Mouse (Mus musculus) ES-Bruce4 (cell line): ENCODE results near the gene Hoxc8. TPM values are rescaled to one million over a fixed set of nuclear protein-coding genes. Genes with fewer than 3 reads are reported as not detected.
A peak's percentile ranks its signal among the peaks of the same experiment; 100 is the strongest.

Experiments used
- H3K27ac ChIP-seq: 2 replicates; pipeline ENCODE4 v1.5.1; 2012; ENCODE audit warnings: low read length, inconsistent platforms; ENCODE audit not compliant: insufficient read depth
- H3K27me3 ChIP-seq: 2 replicates; pipeline ENCODE4 v1.6.1; 2012; ENCODE audit warnings: mild to moderate bottlenecking, low read length, inconsistent platforms; ENCODE audit not compliant: control insufficient read depth, poor library complexity, insufficient read depth, severe bottlenecking
- H3K36me3 ChIP-seq: 2 replicates; pipeline ENCODE4 v1.6.1; 2012; ENCODE audit warnings: inconsistent platforms, mild to moderate bottlenecking, low read length, moderate library complexity; ENCODE audit not compliant: control insufficient read depth, poor library complexity, insufficient read depth, severe bottlenecking
- H3K4me1 ChIP-seq: one replicate; pipeline ENCODE4 v1.8.1; 2011; ENCODE audit warnings: low read length; ENCODE audit not compliant: control insufficient read depth, insufficient read depth
- H3K4me3 ChIP-seq: 2 replicates; pipeline ENCODE4 v1.5.1; 2011; ENCODE audit warnings: low read depth, mild to moderate bottlenecking, low read length
- H3K9ac ChIP-seq: 2 replicates; pipeline ENCODE4 v1.6.1; 2012; ENCODE audit warnings: low read depth, mild to moderate bottlenecking, inconsistent platforms; ENCODE audit not compliant: poor library complexity, severe bottlenecking
- H3K9me3 ChIP-seq: replicated peaks from 2 replicates; pipeline ENCODE4 v1.6.1; 2012; ENCODE audit warnings: mild to moderate bottlenecking, low read length, inconsistent platforms; ENCODE audit not compliant: control insufficient read depth, poor library complexity, insufficient read depth, severe bottlenecking
- CTCF ChIP-seq: IDR thresholded peaks from one replicate; pipeline ENCODE4 v1.8.1; 2011; ENCODE audit warnings: low read depth, low read length
- EP300 ChIP-seq: IDR thresholded peaks from 2 replicates; pipeline ENCODE4 v1.6.1; 2011; ENCODE audit warnings: low read depth, low read length; ENCODE audit not compliant: insufficient read depth
- POLR2A ChIP-seq: IDR thresholded peaks from one replicate; pipeline ENCODE4 v1.8.1; 2011; ENCODE audit warnings: low read length; ENCODE audit not compliant: insufficient read depth
- polyA plus RNA-seq: library from polyadenylated mRNA; stranded (reverse); fragments of >200 nt; gene quantifications from 2 replicates; pipeline ENCODE4 v1.2.4, GENCODE M21; 2011; ENCODE audit warnings: low read depth; ENCODE audit not compliant: missing spikeins, insufficient read depth, insufficient read length

Gene Hoxc8
- polyA plus RNA-seq, 1 experiment: 0.45 TPM

- Histone ChIP-seq H3K36me3 (no peaks in the 10 kb centered on the region), H3K4me1 (no peaks in the 10 kb centered on the region), H3K9ac (no peak overlapping the region), H3K4me3 (no peak overlapping the region), H3K27me3 (peaks cover 51% of the 10 kb centered on the region), H3K27ac (no peak overlapping the region), H3K9me3 (no peaks in the 10 kb centered on the region)
- TF ChIP-seq CTCF: no peak
- no peak for TF ChIP-seq POLR2A
- TF ChIP-seq EP300: no peak
Observed at GRCm38 (mm10) chr15:102963671-102964640, 26.5 kb upstream of the Hoxc8 start.

GRCm38 (mm10) chr15:102965003-102965891 is 25.2 kb upstream of the Hoxc8 start:
- TF ChIP-seq EP300: no peak
- no peak for TF ChIP-seq CTCF
- no peak for TF ChIP-seq POLR2A
- Histone ChIP-seq H3K4me1 (no peaks in the 10 kb centered on the region), H3K36me3 (no peaks in the 10 kb centered on the region), H3K27ac (no peak overlapping the region), H3K4me3 (no peak overlapping the region), H3K27me3 (peaks cover 48% of the 10 kb centered on the region), H3K9me3 (no peaks in the 10 kb centered on the region), H3K9ac (no peak overlapping the region)

GRCm38 (mm10) chr15:102965892-102966775 is 24.3 kb upstream of the Hoxc8 start:
- no peak overlapping the region for H3K4me3 ChIP-seq
- no peaks in the 10 kb centered on the region for H3K36me3 ChIP-seq
- H3K9ac ChIP-seq: no peak overlapping the region
- no peaks in the 10 kb centered on the region for H3K4me1 ChIP-seq
- no peak overlapping the region for H3K27ac ChIP-seq
- peaks cover 48% of the 10 kb centered on the region for H3K27me3 ChIP-seq
- no peaks in the 10 kb centered on the region for H3K9me3 ChIP-seq
- no peak for TF ChIP-seq POLR2A
- TF ChIP-seq CTCF: peak; percentile 89
- 0 out of 2 replicates have a peak, but pooled peaks have one; percentile 41 for TF ChIP-seq EP300

GRCm38 (mm10) chr15:102966776-102967311 is 23.6 kb upstream of the Hoxc8 start, which contains the start of gene Hoxc10:
Hoxc10 (plus strand) TSS chr15:102966796.
- H3K27ac ChIP-seq: no peak within 1 kb of the TSS
- H3K9ac ChIP-seq: no peak within 1 kb of the TSS
- H3K9me3 ChIP-seq: no peaks in the 10 kb centered on the region
- H3K36me3 ChIP-seq: no peaks in the 10 kb centered on the region
- TF ChIP-seq CTCF (no peak), POLR2A (no peak), EP300 (no peak)
- H3K4me3 ChIP-seq: peak within 1 kb of the TSS; percentile 44
- peaks cover 43% of the 10 kb centered on the region for H3K27me3 ChIP-seq
- no peaks in the 10 kb centered on the region for H3K4me1 ChIP-seq

- Histone ChIP-seq H3K4me1 (no peaks in the 10 kb centered on the region), H3K27me3 (peaks cover 43% of the 10 kb centered on the region), H3K27ac (no peak within 1 kb of the TSS), H3K9ac (no peak within 1 kb of the TSS), H3K36me3 (no peaks in the 10 kb centered on the region), H3K4me3 (peak within 1 kb of the TSS; percentile 44), H3K9me3 (no peaks in the 10 kb centered on the region)
- TF ChIP-seq POLR2A (no peak), EP300 (no peak), CTCF (no peak)
Observed at GRCm38 (mm10) chr15:102967312-102967510, 23.2 kb upstream of the Hoxc8 start, which contains the start of gene Hoxc5. Hoxc5 (plus strand) TSS chr15:102967443.
